Mouse (Mus musculus) hindbrain, embryonic 16.5 days (tissue): ENCODE measurements at regions not wholly inside any gene's neighbourhood (a gene's known extent, or its start where the extent isn't known, plus 50 kb on each side); places are given as distances from the start of the nearest gene placed in this dataset.
A peak's percentile ranks its signal among the peaks of the same experiment; 100 is the strongest.

Experiments used
- ATAC-seq: fragments of 200-750 bp; cut with Nextera tagmentation; 2 replicates; pipeline ENCODE4 v1.8.0; 2017; ENCODE audit warnings: moderate TSS enrichment, moderate library complexity
- H3K27ac ChIP-seq: fragments of 300-500 bp; sonication (generic); 2 replicates; pipeline ENCODE4 v1.5.1; 2014; ENCODE audit warnings: low read depth, mild to moderate bottlenecking, control low read depth, low read length, moderate library complexity
- H3K27me3 ChIP-seq: fragments of 300-500 bp; sonication (generic); replicated peaks from 2 replicates; pipeline ENCODE4 v1.6.1; 2014; ENCODE audit warnings: low read length; ENCODE audit not compliant: control insufficient read depth, insufficient read depth
- H3K36me3 ChIP-seq: fragments of 300-500 bp; sonication (generic); 2 replicates; pipeline ENCODE4 v1.6.1; 2014; ENCODE audit warnings: mild to moderate bottlenecking, low read length, moderate library complexity, mixed read lengths; ENCODE audit not compliant: control insufficient read depth, insufficient read depth
- H3K4me1 ChIP-seq: fragments of 300-500 bp; sonication (generic); 2 replicates; pipeline ENCODE4 v1.6.1; 2014; ENCODE audit warnings: low read depth, low read length; ENCODE audit not compliant: control insufficient read depth, insufficient read depth
- H3K4me2 ChIP-seq: fragments of 300-500 bp; sonication (generic); 2 replicates; pipeline ENCODE4 v1.6.1; 2014; ENCODE audit warnings: mild to moderate bottlenecking, low read length, control low read depth, moderate library complexity
- H3K4me3 ChIP-seq: fragments of 300-500 bp; sonication (generic); 2 replicates; pipeline ENCODE4 v1.5.1; 2014; ENCODE audit warnings: mild to moderate bottlenecking, low read length, control low read depth, moderate library complexity
- H3K9ac ChIP-seq: fragments of 300-500 bp; sonication (generic); 2 replicates; pipeline ENCODE4 v1.6.1; 2014; ENCODE audit warnings: low read depth, mild to moderate bottlenecking, control low read depth, low read length, moderate library complexity
- H3K9me3 ChIP-seq: fragments of 300-500 bp; sonication (generic); 2 replicates; pipeline ENCODE4 v1.6.1; 2014; ENCODE audit warnings: mild to moderate bottlenecking, low read length, moderate library complexity; ENCODE audit not compliant: control insufficient read depth
- WGBS: fragments of 180-500 bp; shearing (Covaris S2); extraction: QIAGEN DNeasy Blood & Tissue Kit; methylation state at CpG from one replicate; pipeline ENCODE4 v1.1.7; 2014; 5-methylcytosine and 5-hydroxymethylcytosine counted together

- 14% methylated on average over 2 of the region's 2 CpGs for WGBS
- no peak overlapping the region for H3K4me3 ChIP-seq
- H3K27me3 ChIP-seq, result no peaks in the 10 kb centered on the region
- H3K4me2 ChIP-seq, result no peak overlapping the region
- H3K27ac ChIP-seq, result no peak overlapping the region
- no peaks in the 10 kb centered on the region for H3K36me3 ChIP-seq
- no peaks in the 10 kb centered on the region for H3K9me3 ChIP-seq
- ATAC-seq, result no peak
- no peaks in the 10 kb centered on the region for H3K4me1 ChIP-seq
- H3K9ac ChIP-seq, result no peak overlapping the region
Measured at GRCm38 (mm10) chr10:87293317-87293716, 200.1 kb downstream of the Ascl1 start.

GRCm38 (mm10) chr10:87286831-87287230 is 206.6 kb downstream of the Ascl1 start:
- ATAC-seq, result no peak
- H3K4me2 ChIP-seq, result no peak overlapping the region
- no peak overlapping the region for H3K9ac ChIP-seq
- no peaks in the 10 kb centered on the region for H3K9me3 ChIP-seq
- no peaks in the 10 kb centered on the region for H3K36me3 ChIP-seq
- no peak overlapping the region for H3K4me3 ChIP-seq
- H3K27me3 ChIP-seq, result no peaks in the 10 kb centered on the region
- H3K27ac ChIP-seq, result no peak overlapping the region
- H3K4me1 ChIP-seq, result no peaks in the 10 kb centered on the region
- 93% methylated on average over 1 of the region's 1 CpGs for whole genome bisulfite sequencing

- WGBS, result 57% methylated on average over 2 of the region's 2 CpGs
- no peaks in the 10 kb centered on the region for H3K36me3 ChIP-seq
- peak; percentile 56; the same call in 1 of the 2 replicates for ATAC-seq
- H3K9ac ChIP-seq, result no peak overlapping the region
- H3K27me3 ChIP-seq, result no peaks in the 10 kb centered on the region
- no peaks in the 10 kb centered on the region for H3K4me1 ChIP-seq
- H3K9me3 ChIP-seq, result no peaks in the 10 kb centered on the region
- H3K4me3 ChIP-seq, result no peak overlapping the region
- H3K27ac ChIP-seq, result no peak overlapping the region
- no peak overlapping the region for H3K4me2 ChIP-seq
Measured at GRCm38 (mm10) chr10:87284296-87284695, 209.2 kb downstream of the Ascl1 start.
